Mouse (Mus musculus) heart, embryonic 12.5 days (tissue): ENCODE data around the gene Olfr397. TPM values are rescaled to one million over a fixed set of nuclear protein-coding genes. Genes with fewer than 3 reads are reported as not detected.

Experiments used
- ATAC-seq: fragments of 200-750 bp; cut with Nextera tagmentation; 2 replicates; pipeline ENCODE4 v1.8.0; 2017; ENCODE audit warnings: moderate TSS enrichment, moderate library complexity; ENCODE audit not compliant: insufficient number of reproducible peaks, low FRiP score
- H3K27ac ChIP-seq: fragments of 300-500 bp; sonication (generic); 2 replicates; pipeline ENCODE4 v1.5.1; 2016; ENCODE audit warnings: mild to moderate bottlenecking, moderate library complexity; ENCODE audit not compliant: poor library complexity, severe bottlenecking
- H3K27me3 ChIP-seq: fragments of 300-500 bp; sonication (generic); replicated peaks from 2 replicates; pipeline ENCODE4 v1.6.1; 2016; ENCODE audit warnings: mild to moderate bottlenecking, moderate library complexity
- H3K36me3 ChIP-seq: fragments of 300-500 bp; sonication (generic); 2 replicates; pipeline ENCODE4 v1.6.1; 2016; ENCODE audit warnings: mild to moderate bottlenecking, moderate library complexity
- H3K4me1 ChIP-seq: fragments of 300-500 bp; sonication (generic); replicated peaks from 2 replicates; pipeline ENCODE4 v1.6.1; 2016; ENCODE audit warnings: mild to moderate bottlenecking
- H3K4me2 ChIP-seq: fragments of 300-500 bp; sonication (generic); 2 replicates; pipeline ENCODE4 v1.6.1; 2016; ENCODE audit warnings: mild to moderate bottlenecking, moderate library complexity
- H3K4me3 ChIP-seq: fragments of 300-500 bp; sonication (generic); 2 replicates; pipeline ENCODE4 v1.5.1; 2016; ENCODE audit warnings: mild to moderate bottlenecking
- H3K9ac ChIP-seq: fragments of 300-500 bp; sonication (generic); 2 replicates; pipeline ENCODE4 v1.6.1; 2016; ENCODE audit warnings: mild to moderate bottlenecking, moderate library complexity
- H3K9me3 ChIP-seq: fragments of 300-500 bp; sonication (generic); replicated peaks from 2 replicates; pipeline ENCODE4 v1.6.1; 2016; ENCODE audit warnings: mild to moderate bottlenecking, moderate library complexity
- WGBS: fragments of 180-500 bp; shearing (Covaris S2); methylation state at CpG from one replicate; pipeline ENCODE4 v1.1.7; 2016; 5-methylcytosine and 5-hydroxymethylcytosine counted together
- polyA plus RNA-seq: library from polyadenylated mRNA; unstranded; fragments of >200 nt; fragmentation: Nextera tagmentation; extraction: Ambion mirVana; gene quantifications from 2 replicates; pipeline ENCODE4 v1.2.1, GENCODE M21; 2016

Gene Olfr397
- not detected in 2 replicates for polyA plus RNA-seq

DNA sequence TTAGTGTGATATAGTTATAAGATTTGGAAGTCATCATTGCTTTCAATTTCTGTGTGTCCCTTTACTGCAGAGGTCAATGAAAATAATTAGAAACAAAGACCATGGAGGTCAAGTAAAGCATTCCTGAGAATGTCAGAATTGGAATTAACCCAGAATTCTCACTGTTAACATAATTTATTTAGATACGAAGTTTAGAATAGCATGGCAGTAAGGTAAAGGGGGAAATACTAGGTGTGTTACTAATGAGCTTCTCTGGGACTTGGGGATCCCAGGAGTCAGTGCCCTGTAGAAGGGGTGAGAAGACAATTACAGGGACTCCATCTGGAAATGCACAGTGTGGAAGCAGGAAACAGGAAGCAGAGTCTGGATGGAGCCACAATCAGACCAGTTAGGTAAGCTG is at the start of gene Olfr397:
Olfr397 (plus strand) TSS at position 301 of the 400 bp plus-strand sequence.
- no peak within 1 kb of the TSS for H3K9ac ChIP-seq
- WGBS, result 59% methylated on average over 1 of the region's 1 CpGs
- no peak within 1 kb of the TSS for H3K27ac ChIP-seq

GRCm38 (mm10) chr11:73936377-73936776 is 24.2 kb upstream of the Olfr397 start, which contains the start of gene Olfr23:
Gene Olfr23 (plus strand): TSS chr11:73936677.
- H3K4me1 ChIP-seq, result no peaks in the 10 kb centered on the region
- ATAC-seq, result no peak
- no peak within 1 kb of the TSS for H3K27ac ChIP-seq
- H3K4me3 ChIP-seq, result no peak within 1 kb of the TSS
- H3K27me3 ChIP-seq, result no peaks in the 10 kb centered on the region
- H3K9me3 ChIP-seq, result no peaks in the 10 kb centered on the region
- H3K9ac ChIP-seq, result no peak within 1 kb of the TSS
- no peaks in the 10 kb centered on the region for H3K36me3 ChIP-seq
- no peak within 1 kb of the TSS for H3K4me2 ChIP-seq

More for the DNA sequence above, at the start of gene Olfr397:
- no peak for ATAC-seq
- Histone ChIP-seq H3K4me2 (no peak within 1 kb of the TSS), H3K4me3 (no peak within 1 kb of the TSS), H3K36me3 (no peaks in the 10 kb centered on the region), H3K4me1 (no peaks in the 10 kb centered on the region), H3K27me3 (no peaks in the 10 kb centered on the region), H3K9me3 (peaks cover 14% of the 10 kb centered on the region)

- H3K4me3 ChIP-seq, result no peak within 1 kb of the TSS
Measured at GRCm38 (mm10) chr11:73990307-73990706, 29.7 kb downstream of the Olfr397 start, which contains the start of gene Olfr398. Gene Olfr398 (minus strand): TSS chr11:73990407.

DNA sequence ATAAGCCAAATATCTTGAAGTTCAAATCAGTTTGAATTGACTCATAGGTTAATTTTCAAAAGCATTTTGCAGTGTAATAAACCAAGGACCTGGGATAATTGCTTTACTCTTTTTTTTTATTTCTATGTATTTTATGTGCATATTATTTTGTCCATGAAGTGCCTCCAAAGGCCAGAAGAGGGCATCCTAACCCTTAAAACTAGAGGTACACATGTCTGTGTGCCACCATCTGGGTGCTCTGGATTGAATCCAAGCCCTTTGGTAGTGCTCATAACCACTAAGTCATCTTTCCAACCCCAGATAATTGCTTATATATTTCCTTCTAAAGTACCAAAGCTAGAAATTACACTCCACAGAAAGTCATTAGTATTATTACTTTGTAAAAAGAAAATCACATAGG is 32.5 kb downstream of the Olfr397 start:
- H3K36me3 ChIP-seq, result no peaks in the 10 kb centered on the region
- H3K27ac ChIP-seq, result no peak overlapping the region
- H3K27me3 ChIP-seq, result no peaks in the 10 kb centered on the region
- peaks cover 13% of the 10 kb centered on the region; the same call in 1 of the 2 replicates for H3K9me3 ChIP-seq
- no peak overlapping the region for H3K4me2 ChIP-seq
- ATAC-seq, result no peak
- H3K4me1 ChIP-seq, result no peaks in the 10 kb centered on the region
- H3K4me3 ChIP-seq, result no peak overlapping the region
- no peak overlapping the region for H3K9ac ChIP-seq

More at GRCm38 (mm10) chr11:73990307-73990706, 29.7 kb downstream of the Olfr397 start, which contains the start of gene Olfr398:
- ATAC-seq, result no peak
- no peaks in the 10 kb centered on the region for H3K27me3 ChIP-seq
- H3K4me2 ChIP-seq, result no peak within 1 kb of the TSS
- H3K9ac ChIP-seq, result no peak within 1 kb of the TSS
- H3K27ac ChIP-seq, result no peak within 1 kb of the TSS
- peaks cover 26% of the 10 kb centered on the region for H3K9me3 ChIP-seq
- no peaks in the 10 kb centered on the region for H3K4me1 ChIP-seq
- H3K36me3 ChIP-seq, result no peaks in the 10 kb centered on the region

Other genes starting within 250 kb of the Olfr397 start
- not detected in 2 replicates for gene Olfr389, start 180.1 kb upstream of the Olfr397 start, polyA plus RNA-seq
- gene Olfr390, start 177.9 kb upstream of the Olfr397 start, polyA plus RNA-seq, result not detected in 2 replicates
- gene Olfr391-ps, start 157.8 kb upstream of the Olfr397 start, polyA plus RNA-seq, result not detected in 2 replicates
- gene Olfr392, start 143.8 kb upstream of the Olfr397 start, polyA plus RNA-seq, result not detected in 2 replicates
- gene Olfr393, start 109.4 kb upstream of the Olfr397 start, polyA plus RNA-seq, result not detected in 2 replicates
- not detected in 2 replicates for gene Olfr394, start 70.0 kb upstream of the Olfr397 start, polyA plus RNA-seq
- not detected in 2 replicates for gene Olfr395, start 51.5 kb upstream of the Olfr397 start, polyA plus RNA-seq
- not detected in 2 replicates for gene Olfr23, start 24.1 kb upstream of the Olfr397 start, polyA plus RNA-seq
- gene Olfr398, start 29.6 kb downstream of the Olfr397 start, polyA plus RNA-seq, result not detected in 2 replicates
- not detected in 2 replicates for gene Olfr139, start 95.7 kb downstream of the Olfr397 start, polyA plus RNA-seq
- not detected in 2 replicates for gene Olfr399, start 95.8 kb downstream of the Olfr397 start, polyA plus RNA-seq
- gene Zfp616, start 109.1 kb downstream of the Olfr397 start, polyA plus RNA-seq, result not detected in 2 replicates
- not detected in 2 replicates for gene Olfr401, start 152.9 kb downstream of the Olfr397 start, polyA plus RNA-seq
- gene Olfr402, start 192.7 kb downstream of the Olfr397 start, polyA plus RNA-seq, result not detected in 2 replicates
- gene Olfr403, start 225.4 kb downstream of the Olfr397 start, polyA plus RNA-seq, result not detected in 2 replicates